Mouse (Mus musculus) lung, adult 2 months (tissue): Measurements from ENCODE around the gene Arfgef2.

ENCODE experiments used
- CTCF ChIP-seq: fragments of 200-500 bp; IDR thresholded peaks from 2 replicates; pipeline ENCODE4 v1.5.1; 2011; ENCODE audit warnings: mild to moderate bottlenecking, low read length, control low read depth; ENCODE audit not compliant: insufficient read depth
- POLR2A ChIP-seq: fragments of 200-500 bp; IDR thresholded peaks from 2 replicates; pipeline ENCODE4 v1.6.1; 2011; ENCODE audit warnings: low read depth, mild to moderate bottlenecking, control low read depth, low read length, borderline replicate concordance; ENCODE audit errors: extremely low read depth

- TF ChIP-seq POLR2A (no peak), CTCF (no peak)
Observed at GRCm38 (mm10) chr2:166886231-166886630, 80.8 kb downstream of the Arfgef2 start.
